Mouse (Mus musculus) heart, adult 8-10 months (tissue): ENCODE data around the gene AY761185. TPM values are rescaled to one million over a fixed set of nuclear protein-coding genes. Genes with fewer than 3 reads are reported as not detected.
"Not testable (repeated sequence)": the region's sequence is repeated elsewhere in the genome, so short reads cannot be mapped to it uniquely, and the experiment has no call there.

Experiments
- DNase-seq: peaks from one replicate; pipeline ENCODE4 v3.0.0; 2022; ENCODE audit warnings: low spot score
- total RNA-seq, 4 experiments: library from RNA; stranded (reverse); gene quantifications; 2 replicates each; pipeline ENCODE4 v1.2.4; 2022

AY761185 gene
- total RNA-seq, result not detected

- no peak for DNase-seq
These were observed at the start of gene AY761185 for GRCm38 (mm10) chr8:20944610-20945009. Gene AY761185 (minus strand): TSS chr8:20944710.

- not testable (repeated sequence) for DNase-seq
These were observed 49.5 kb upstream of the AY761185 start for GRCm38 (mm10) chr8:20994042-20994441.

- no peak for DNase-seq
These were observed 35.3 kb upstream of the AY761185 start for GRCm38 (mm10) chr8:20979846-20980245.

GRCm38 (mm10) chr8:20964531-20964930 lies 20.0 kb upstream of the AY761185 start:
- no peak for DNase-seq

- DNase-seq, result no peak
These were observed 22.5 kb downstream of the AY761185 start, which contains the start of gene Gm6040 for GRCm38 (mm10) chr8:20921971-20922370. Gene Gm6040 (minus strand): TSS chr8:20922071.

GRCm38 (mm10) chr8:20912288-20912687 lies 32.2 kb downstream of the AY761185 start:
- no peak for DNase-seq

GRCm38 (mm10) chr8:20908256-20908655 lies 36.3 kb downstream of the AY761185 start:
- DNase-seq, result no peak

GRCm38 (mm10) chr8:20907119-20907518 lies 37.4 kb downstream of the AY761185 start:
- DNase-seq, result no peak

- no peak for DNase-seq
These were observed 42.0 kb downstream of the AY761185 start, which contains the start of gene Gm15056 for GRCm38 (mm10) chr8:20902527-20902926. Gene Gm15056 (minus strand): TSS chr8:20902627.

Other genes with a start within 250 kb of the AY761185 start
- not detected for gene Defb33, start 52.0 kb downstream of the AY761185 start, total RNA-seq
- not detected for gene Gm15056, start 42.1 kb downstream of the AY761185 start, total RNA-seq
- gene Gm6040, start 22.6 kb downstream of the AY761185 start, total RNA-seq, result not detected
- gene Defa21, start 80.8 kb upstream of the AY761185 start, total RNA-seq, result not detected
- gene Defa23, start 110.3 kb upstream of the AY761185 start, total RNA-seq, result not detected
- not detected for gene Defa35, start 120.3 kb upstream of the AY761185 start, total RNA-seq
- gene Defa25, start 139.7 kb upstream of the AY761185 start, total RNA-seq, result not detected
- gene Gm14851, start 151.3 kb upstream of the AY761185 start, total RNA-seq, result not detected
- not detected for gene Defa30, start 189.9 kb upstream of the AY761185 start, total RNA-seq
- not detected for gene Defa22, start 217.6 kb upstream of the AY761185 start, total RNA-seq
- not detected for gene Defa31, start 246.9 kb upstream of the AY761185 start, total RNA-seq